Mouse (Mus musculus): Measurements from ENCODE around the gene Il10.

Gene Il10

DNA sequence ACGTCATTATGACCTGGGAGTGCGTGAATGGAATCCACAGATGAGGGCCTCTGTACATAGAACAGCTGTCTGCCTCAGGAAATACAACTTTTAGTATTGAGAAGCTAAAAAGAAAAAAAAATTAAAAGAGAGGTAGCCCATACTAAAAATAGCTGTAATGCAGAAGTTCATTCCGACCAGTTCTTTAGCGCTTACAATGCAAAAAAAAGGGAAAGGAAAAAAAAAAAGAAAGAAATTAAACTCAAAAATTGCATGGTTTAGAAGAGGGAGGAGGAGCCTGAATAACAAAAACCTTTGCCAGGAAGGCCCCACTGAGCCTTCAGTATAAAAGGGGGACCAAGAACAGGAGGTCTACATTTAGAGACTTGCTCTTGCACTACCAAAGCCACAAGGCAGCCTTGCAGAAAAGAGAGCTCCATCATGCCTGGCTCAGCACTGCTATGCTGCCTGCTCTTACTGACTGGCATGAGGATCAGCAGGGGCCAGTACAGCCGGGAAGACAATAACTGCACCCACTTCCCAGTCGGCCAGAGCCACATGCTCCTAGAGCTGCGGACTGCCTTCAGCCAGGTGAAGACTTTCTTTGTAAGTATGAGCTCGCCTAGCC is at the start of gene Il10:
Gene Il10 (plus strand): TSS at position 354 of the 607 bp plus-strand sequence.
- WGBS: 75% methylated on average over 8 of the region's 8 CpGs

DNA sequence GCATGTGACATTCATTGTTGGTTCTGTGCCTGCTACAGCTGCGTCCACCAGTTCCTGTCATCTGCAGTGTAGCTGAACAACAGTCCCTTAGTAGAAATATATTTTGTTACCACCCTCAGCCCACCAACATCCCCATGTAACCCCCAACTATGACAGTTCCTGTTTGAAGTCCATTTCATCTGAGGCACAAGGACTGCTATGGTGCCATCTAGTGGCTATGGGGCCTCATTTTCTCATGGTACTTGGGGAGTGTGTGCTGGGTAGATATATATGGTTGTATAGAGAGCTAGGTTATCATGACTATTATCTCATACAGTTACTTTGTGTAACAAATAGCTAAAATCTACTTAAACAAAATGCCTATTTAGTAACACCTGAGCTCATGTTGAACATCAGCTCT is 40.2 kb upstream of the Il10 start:
- WGBS: 70% methylated on average over 1 of the region's 1 CpGs

DNA sequence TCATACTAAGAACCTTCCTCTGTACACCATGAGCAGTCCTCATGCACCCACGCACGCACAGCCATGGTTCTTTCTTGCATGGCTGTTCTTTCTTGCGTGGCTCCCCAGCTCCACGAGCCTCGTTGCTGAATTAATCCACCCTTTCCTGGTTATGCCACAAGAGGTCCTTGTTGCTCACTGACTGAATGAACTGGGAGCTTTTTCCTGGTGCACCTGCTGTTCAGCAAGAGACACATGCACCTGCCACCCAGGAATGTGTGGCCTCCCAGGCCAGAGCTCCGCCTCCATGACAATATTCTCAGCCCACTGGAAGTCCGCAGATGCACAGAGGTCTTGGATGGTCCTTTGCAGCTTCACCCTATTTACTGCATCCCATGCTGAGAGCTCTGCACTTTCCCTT is 35.2 kb upstream of the Il10 start:
- 64% methylated on average over 7 of the region's 7 CpGs for WGBS

DNA sequence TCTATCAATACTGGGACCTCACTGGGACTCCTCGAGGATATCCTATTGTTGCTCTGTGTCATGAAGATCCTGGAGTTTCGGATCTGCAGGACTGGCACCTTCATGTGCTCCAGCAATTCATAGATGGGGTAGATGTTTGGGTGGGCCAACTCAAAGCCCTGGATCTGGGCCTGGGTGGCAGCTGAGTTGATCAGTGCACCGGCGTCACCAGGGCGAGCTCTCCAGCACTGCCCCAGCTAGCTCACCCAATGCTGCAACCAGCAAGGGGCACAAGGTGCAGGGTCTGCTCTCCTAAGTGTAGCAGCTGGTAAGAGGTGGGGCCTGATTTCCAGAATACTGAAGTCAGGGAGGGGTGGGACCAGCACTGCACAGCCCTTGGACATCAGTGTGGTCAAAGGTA is 32.6 kb upstream of the Il10 start:
- WGBS: 93% methylated on average over 5 of the region's 5 CpGs

DNA sequence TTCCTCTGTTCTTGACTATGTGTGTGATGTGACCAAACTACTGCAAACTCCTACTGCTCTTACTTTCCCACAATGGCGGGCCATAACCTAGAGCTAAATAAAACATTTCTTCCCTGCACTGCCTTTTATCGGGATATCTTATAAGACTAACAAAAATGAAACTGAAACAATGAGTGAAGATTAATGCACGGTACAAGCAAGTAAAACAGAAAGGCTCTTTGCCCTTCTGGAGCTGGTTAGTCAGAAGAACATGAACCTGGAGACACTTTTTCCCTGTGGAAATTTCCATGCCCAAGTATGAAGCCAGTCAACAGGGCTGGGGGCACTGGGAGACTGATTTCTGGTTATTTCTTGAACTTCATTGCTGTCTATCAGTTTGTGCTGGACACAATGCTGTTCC is 30.3 kb upstream of the Il10 start:
- 93% methylated on average over 3 of the region's 3 CpGs for WGBS

DNA sequence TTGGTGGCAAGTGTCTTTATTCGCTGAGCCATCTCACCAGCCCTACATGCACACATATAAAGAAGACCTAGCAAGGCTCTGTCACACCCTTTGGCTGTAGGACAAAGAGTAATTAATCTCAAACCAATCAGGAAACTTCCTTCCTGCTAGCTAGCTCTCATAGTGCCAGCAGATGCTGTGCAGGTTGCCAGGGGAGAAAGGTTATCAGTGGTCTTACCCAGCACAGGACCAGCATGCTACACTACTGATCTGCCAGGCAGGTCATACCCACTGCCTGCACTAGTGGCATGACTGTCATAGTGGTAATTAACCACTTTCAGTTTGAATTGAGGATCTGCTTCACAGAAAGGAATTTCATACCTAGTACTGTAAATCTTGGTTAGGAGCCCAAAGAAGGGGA is 29.2 kb upstream of the Il10 start:
- whole genome bisulfite sequencing: 93% methylated on average over 1 of the region's 1 CpGs

DNA sequence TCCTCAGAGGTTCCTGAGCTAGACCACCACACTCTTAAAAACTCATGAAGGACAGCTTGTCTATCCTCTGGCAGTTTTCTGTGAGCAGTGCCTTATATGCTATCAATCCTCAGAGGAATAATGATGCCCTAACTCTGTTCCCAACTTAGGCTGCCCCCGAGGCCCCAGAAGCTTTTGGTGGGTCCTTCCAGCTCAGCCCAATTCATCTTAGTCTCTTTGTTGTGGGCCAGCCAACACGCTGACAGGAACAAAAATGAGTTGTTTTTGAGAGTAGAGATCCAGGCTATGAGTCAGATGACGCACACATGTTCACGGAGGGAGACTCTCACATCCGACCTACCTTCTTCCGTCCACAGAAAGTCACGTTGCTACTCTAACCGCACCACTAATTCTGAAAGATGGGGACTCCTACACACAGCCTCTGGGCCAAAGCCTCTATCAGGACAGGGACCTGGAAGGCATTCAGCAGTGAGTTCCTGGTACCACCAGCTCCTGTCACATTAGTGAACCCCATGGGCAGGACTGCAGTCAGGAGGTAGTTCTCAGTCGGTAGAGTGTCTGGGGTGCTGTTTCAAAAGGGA is 26.0 kb upstream of the Il10 start:
- 71% methylated on average over 9 of the region's 9 CpGs for WGBS

DNA sequence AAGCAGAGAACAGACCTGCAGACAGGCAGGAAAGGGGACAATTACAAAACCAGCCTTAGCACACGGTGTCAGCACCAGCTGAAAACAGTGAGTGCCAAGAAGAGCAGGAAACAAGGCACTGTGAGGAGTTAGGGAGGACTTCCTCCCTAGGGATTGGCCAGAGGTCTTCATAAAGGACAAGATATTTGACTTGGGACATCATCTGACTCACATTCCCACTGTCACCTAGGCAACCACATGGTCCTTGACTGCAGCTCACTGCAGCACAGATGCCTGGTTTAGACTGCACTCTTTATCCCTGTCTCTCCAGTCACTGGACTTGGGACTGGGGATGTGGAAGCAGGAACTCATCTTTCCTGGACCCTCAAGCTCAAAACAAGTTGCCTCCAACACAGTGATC is 24.1 kb upstream of the Il10 start:
- WGBS: 27% methylated on average over 1 of the region's 1 CpGs

DNA sequence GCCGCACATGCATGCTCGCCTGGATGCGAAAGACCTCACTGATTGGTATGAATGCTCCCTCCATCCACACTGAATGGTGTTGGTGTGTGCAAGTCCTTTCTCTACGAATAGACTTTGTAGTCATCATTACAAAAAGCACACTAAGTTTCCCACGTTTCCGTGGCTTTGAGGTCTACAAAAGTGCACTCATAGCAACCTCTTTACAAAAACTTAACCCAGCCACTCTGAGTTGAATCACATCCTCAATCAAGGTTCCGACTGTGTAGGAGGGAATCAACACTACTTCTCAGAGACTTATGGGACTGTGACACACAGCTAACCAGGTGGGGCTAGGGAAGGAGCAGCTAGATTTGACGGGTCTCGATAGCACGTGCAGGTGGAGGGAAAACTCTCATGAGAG is 23.3 kb upstream of the Il10 start:
- WGBS: 90% methylated on average over 10 of the region's 10 CpGs

DNA sequence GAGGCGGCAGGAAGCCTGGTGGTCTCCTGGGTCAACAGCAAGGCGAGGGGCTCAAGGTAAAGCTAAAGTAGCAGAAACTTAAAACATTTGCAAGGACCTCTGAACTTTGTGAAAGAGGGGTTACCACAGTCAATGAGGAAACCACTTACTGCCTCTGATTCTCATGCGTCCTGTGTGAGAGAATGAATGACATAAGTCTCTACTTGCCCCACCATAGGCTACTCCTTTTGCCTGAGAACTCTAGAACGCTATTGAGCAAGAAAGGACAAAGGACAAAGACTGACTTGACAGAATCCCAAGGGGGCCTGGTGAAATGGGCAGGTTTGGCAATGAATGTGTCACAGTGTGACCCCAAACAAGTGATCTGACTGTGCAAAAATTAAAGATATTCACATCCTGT is 22.2 kb upstream of the Il10 start:
- WGBS: 92% methylated on average over 4 of the region's 4 CpGs

DNA sequence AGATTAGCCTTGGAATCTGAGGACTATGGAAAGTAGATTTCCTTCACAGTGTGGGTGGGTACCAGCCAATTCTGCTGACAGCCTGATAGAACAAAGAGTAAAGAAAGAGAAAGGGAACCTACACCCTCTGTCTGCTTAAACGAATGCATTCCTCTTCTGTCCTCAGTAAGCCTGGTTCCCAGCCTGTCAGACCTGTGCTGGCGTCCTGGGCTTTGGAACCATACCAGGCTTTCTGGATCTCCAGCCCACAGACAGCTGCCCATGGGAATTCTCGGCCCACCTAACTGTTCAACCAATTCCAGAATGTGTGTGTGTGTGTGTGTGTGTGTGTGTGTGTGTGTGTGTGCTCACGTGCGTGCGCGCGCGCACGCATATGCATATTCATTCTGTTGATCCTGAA is 21.3 kb upstream of the Il10 start:
- WGBS: 71% methylated on average over 10 of the region's 10 CpGs

DNA sequence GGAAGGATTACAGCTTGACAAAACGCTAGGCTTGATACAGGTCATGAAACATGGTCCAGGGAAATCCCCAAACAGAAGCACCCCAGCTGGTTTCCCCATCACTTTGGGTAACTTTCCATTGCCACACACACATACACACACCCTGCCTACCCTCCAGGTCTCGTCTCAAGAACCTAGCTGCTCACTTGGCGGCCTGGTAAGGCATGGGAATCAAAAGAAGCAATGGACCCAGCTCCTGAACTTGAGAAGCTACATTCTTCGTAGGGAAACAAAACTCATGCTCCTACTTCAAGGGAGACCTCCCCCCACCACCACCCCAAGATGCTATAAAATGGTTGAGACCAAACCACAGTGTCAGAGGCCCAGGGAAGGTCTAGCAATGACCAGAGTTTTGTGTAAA is 19.9 kb upstream of the Il10 start:
- 93% methylated on average over 4 of the region's 4 CpGs for WGBS

DNA sequence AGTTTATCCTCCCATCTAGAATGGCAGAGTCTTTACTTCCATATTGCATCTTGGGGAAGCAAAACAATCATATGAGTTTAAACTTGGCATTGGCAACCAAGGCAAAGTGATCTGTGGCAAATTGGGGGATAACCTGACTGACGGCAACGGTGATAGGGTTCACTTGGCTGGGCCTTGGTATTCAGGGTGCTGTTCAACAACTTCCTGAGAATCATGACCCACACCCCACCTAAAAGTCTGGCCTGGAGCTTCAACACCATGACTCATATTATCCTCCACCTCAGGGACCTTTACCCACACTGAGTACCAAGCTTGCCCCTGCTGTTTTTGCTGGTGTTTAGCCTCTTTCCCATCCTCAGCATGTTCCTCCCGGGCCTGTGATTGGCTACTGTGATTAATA is 19.3 kb upstream of the Il10 start:
- WGBS: 83% methylated on average over 3 of the region's 3 CpGs

DNA sequence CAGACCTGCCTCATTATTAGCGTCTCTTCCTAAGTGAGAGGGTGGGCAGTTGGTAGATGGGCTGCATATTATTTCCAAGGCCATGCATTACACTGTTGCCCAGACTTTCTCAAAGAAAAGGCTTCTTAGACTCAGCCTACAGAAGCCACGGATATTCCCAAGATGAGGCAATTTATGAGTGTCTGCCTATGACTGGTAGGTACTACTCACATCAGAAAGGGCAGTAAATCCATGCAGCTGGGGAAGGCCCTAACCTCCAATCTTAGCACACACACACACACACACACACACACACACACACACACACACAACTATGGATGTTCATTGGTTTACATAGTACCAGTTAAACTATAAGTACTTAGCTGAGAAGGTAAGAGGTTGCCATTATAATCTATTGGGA is 17.1 kb upstream of the Il10 start:
- 93% methylated on average over 2 of the region's 2 CpGs for WGBS

DNA sequence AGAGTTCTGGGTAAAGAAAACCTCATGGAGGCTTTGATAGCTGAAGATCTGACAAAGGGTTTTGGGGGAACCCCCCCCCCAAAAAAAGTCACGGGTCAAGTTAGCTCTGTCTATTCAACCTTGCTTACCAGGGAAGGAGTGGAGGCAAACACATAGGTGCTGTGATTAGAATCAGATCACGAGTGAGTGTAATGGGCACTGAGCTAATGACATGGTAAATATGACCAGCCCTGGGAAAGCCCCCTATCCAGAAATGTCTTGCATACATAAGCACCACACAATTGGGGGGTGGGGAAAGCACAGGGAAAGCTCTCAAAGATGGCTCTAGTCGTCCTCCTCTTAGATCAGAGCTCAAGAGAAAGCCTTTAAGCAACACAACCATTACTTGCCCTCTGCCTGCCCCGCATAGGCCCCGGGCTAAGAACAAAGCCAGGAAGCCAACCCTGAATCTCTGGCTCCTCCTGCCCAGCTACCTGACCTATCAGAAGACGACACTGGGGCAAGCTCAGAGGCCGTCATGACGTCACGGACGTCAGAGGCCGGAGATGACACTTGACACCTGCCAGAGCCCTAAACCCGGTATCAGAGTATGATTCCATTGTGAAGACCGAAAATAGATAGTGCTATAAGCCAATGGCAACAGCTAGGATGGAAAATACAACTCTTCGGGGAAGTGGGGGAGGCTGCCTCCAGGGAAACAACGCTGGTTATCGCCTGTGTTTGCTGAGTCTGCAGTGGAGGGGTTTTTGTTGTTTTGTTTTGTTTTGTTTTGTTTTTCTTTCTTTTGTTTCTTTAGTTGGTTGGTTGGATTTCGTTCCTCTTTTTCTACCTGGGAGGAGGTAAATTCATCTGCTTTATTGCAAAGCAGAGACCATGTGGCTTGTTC is 16.4 kb upstream of the Il10 start:
- WGBS: 72% methylated on average over 17 of the region's 17 CpGs

DNA sequence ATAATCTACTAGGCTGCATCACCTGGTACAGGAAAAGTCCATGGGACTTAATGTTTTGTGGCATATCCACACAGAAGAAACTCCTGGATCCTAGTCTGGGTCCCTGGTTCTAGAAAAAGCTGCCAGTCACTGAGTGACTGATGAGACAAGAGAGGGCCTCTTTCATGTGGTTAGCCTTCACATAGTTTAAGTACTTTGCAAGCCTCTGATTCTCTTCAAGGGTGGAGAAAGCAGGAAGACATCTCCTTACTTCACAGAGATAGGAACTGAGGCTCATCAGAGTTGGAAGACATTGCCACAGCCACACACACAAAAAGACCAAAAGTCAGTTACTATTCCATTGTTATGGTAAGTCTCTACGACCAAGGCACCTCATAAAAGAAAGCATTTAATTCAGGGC is 13.6 kb upstream of the Il10 start:
- WGBS: 88% methylated on average over 1 of the region's 1 CpGs

DNA sequence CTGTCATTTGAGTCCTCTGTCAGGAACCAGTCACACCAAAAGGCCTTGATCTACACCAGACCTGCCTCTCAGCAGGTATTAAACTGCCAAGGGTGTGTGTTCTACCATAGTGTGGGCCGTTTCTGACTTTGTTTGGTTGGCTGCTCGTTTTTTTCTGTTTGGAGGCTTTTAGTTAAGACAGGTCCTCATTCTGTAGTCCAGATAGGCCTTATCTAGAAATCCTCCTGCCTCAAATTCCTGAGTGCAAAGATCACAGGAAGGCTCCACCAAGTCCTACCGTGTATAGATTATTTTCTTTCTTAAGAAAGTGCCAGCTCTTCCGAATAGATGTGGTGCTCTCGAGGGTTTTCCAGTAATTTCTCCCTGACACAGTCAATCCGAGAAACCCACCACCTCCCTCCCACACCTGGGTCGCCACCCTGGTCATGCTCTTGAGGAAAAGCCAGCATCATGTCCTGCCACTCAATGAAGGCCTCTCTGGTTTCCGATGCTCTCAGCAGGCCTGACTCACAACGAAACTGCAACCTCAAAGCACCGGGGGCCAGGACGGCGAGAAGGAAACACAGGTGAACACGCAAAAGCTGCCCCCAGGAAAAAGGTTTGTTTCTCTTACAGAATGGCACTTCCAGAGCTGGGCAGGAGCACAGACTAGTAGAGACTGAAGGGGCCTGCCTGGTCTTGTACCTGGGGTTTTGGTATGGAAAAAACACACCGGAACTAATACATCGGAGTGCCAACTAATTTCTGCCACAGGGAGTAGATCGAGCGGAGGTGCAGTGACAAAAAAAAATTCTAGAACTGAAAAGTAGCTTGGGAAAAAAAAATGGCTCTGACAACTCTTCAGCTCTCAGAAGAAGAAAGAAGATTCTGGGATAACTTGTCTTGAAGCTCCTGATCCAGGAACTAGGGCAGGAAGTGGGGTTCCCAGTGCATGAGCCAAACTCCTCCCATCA is 9.2 kb upstream of the Il10 start:
- 86% methylated on average over 17 of the region's 17 CpGs for WGBS

DNA sequence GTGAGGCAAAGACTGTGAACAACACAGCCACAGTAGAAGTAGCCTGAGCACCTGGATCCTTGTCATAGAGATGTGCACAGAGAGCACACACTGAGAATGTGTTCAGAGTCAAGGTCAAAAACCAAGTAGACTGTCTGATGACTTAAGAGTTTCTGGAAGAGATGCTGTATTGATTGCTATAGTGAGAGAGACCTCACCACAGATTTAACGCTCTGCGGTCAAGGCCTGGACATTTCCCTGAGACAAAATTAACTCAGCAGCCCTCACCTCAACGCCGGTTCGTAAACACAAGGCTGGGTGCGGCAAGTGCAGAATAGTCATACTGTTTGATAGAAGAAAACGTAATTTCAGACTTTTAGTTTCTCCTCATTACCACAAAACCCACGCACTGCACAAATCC is 7.2 kb upstream of the Il10 start:
- 85% methylated on average over 8 of the region's 8 CpGs for whole genome bisulfite sequencing

DNA sequence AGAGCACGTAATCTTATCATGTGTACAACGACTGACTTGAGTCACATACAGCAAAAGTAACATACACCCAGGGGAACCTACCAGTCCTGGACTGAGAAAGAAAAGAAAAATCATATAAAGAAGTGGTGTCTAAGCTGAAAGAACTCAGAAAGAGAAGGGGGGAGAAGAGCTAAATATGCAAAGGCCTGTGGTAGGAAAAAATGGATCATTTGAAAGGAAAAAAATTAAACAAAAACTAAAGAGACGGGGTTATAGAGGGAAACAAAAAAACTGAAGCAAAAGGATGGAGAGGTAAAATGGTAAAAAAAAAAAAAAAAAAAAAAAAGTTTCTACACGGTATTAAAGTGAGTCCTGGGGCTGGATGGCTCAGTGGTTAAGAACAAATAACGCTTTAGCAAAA is 5.7 kb upstream of the Il10 start:
- WGBS: 95% methylated on average over 5 of the region's 5 CpGs

DNA sequence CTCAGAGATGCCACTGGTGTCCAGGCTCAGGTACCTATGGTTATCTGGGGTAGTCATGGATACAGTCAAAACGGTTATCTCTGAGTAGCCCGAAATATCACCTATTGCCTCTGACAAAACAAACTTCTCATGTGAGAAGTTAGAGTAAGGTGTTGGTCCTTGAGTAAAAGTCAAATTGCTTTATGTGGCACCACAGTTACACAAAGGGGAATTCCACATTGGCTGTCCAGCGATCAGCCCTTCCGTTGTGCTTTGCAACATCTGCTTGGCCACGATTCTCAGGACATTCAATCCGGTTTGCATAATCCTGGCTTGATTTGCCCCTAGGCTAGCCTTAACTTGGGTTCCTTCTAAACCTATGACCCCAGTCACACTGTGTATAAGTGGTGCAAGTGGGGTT is 4.4 kb upstream of the Il10 start:
- 91% methylated on average over 6 of the region's 6 CpGs for WGBS

DNA sequence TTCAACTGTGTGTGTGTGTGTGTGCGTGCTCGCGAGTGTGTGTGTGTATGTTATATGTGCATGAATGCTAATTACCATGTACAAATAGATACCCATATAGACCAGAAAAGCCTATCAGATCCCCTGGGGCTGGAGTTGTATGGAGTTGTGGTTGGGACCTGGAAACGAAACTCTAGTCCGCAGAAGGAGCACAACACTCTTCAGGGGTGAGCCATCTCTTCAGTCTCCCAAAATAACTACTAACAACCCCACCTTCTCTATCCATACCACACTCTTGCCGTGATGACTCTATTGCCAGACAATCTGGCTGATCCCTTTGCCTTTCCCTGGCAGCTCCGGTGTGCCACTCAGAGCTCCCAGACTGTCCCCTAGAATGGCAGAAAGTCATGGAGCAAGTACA is 3.8 kb upstream of the Il10 start:
- 92% methylated on average over 7 of the region's 7 CpGs for WGBS
